Mouse (Mus musculus): ENCODE measurements around the gene Gm609. TPM values are rescaled to one million over a fixed set of nuclear protein-coding genes. Genes with fewer than 3 reads are reported as not detected.
A peak's percentile ranks its signal among the peaks of the same experiment; 100 is the strongest.
"Not testable (repeated sequence)": the region's sequence is repeated elsewhere in the genome, so short reads cannot be mapped to it uniquely, and the experiment has no call there.

The Gm609 gene
- polyA plus RNA-seq, 1 experiment from 2014 or later = not detected

DNA sequence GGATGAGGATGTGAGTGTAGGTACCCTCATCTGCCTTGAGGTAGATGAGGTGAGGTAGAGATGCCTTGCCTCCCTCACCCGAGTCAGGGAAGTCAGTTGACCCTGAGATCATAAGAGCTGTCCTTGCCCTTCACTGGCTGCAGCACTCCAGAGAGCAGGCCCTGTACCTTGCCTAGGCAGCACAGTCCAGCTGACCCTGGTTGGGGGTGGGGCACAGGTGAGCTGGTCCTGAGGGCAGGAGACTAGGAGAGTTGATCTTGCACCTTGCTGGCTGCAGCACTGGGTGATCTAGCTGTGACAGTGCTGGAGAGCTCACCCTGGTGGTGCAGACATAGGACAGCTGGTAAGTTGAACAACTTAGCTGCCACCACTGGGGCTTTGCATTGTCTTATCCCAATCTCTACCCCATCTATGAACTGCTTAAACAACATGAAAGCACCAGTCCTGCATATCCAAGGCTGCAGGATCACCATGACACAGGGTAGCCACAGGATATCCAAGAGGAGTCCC lies 55.5 kb downstream of the Gm609 start:
- no peak; the same call in 1 of the 2 replicates for ATAC-seq
- Histone ChIP-seq H3K27ac (ENCODE audit: low read length) (no peak overlapping the region), H3K4me3 (ENCODE audit: low read depth, low read length) (no peak overlapping the region), H3K4me2 (ENCODE audit: low read length) (no peak overlapping the region), H3K4me1 (ENCODE audit: control insufficient read depth, insufficient read depth, low read length) (no peaks in the 10 kb centered on the region), H3K9me3 (replicated peaks; ENCODE audit: control insufficient read depth, low read length, poor library complexity, severe bottlenecking) (no peaks in the 10 kb centered on the region), H3K36me3 (ENCODE audit: control insufficient read depth, insufficient read depth, low read length) (no peaks in the 10 kb centered on the region), H3K27me3 (ENCODE audit: control insufficient read depth, insufficient read depth, low read depth, low read length) (no peaks in the 10 kb centered on the region), H3K9ac (ENCODE audit: low read depth, low read length) (no peak overlapping the region)
- 94% methylated on average over 1 of the region's 1 CpGs for WGBS

DNA sequence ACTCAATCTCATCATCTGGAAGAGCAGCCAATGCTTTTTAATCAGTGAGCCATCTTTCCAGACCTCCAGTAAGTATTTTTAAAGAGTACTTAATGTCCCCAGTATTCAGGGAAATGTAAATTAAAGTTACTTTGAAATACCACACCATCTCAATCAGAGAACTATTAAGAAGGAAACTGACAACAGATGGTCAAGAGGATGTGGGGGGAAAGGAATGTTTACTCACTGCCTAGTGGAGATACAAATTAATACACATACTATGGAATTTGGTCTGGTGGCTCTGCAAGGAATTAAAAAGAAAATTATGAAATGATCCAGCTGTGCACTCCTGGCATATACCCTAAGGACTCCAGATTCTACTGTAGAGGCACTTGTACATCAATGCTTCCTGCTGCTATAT lies 57.2 kb downstream of the Gm609 start:
- Histone ChIP-seq H3K4me2 (ENCODE audit: low read length) (no peak overlapping the region), H3K9ac (ENCODE audit: low read depth, low read length) (no peak overlapping the region)

DNA sequence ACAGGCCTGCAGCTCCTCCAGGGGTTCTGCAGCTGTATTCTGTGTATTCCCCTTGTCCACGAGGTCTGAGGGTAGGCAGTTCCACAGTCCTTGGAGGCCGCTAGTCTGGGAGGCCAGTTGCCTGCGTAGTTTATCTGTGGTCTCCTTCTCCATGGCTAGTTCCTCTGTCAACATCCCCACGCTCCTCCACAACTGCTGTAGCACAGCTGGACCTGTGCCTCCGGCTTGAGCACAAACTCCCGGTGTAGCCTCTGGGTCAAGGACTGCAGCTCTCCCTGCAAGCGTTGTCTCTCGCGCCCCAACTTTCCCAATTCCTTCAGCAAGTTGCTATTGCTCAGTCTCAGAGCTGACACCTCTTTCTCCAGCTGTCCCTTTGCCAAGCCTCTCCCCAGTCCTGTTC lies 65.1 kb downstream of the Gm609 start:
- H3K9ac ChIP-seq (ENCODE audit: low read depth, low read length) = no peak overlapping the region
- H3K9me3 ChIP-seq (replicated peaks; ENCODE audit: control insufficient read depth, low read length, poor library complexity, severe bottlenecking) = no peaks in the 10 kb centered on the region
- no peak overlapping the region for H3K4me3 ChIP-seq (ENCODE audit: low read depth, low read length)
- 92% methylated on average over 9 of the region's 9 CpGs for WGBS
- H3K27me3 ChIP-seq (ENCODE audit: control insufficient read depth, insufficient read depth, low read depth, low read length) = no peaks in the 10 kb centered on the region
- no peak overlapping the region for H3K4me2 ChIP-seq (ENCODE audit: low read length)
- no peaks in the 10 kb centered on the region for H3K4me1 ChIP-seq (ENCODE audit: control insufficient read depth, insufficient read depth, low read length)
- no peak for ATAC-seq
- no peaks in the 10 kb centered on the region for H3K36me3 ChIP-seq (ENCODE audit: control insufficient read depth, insufficient read depth, low read length)
- H3K27ac ChIP-seq (ENCODE audit: low read length) = no peak overlapping the region

More for the DNA sequence above, 57.2 kb downstream of the Gm609 start:
- Histone ChIP-seq H3K36me3 (ENCODE audit: control insufficient read depth, insufficient read depth, low read length) (no peaks in the 10 kb centered on the region), H3K9me3 (replicated peaks; ENCODE audit: control insufficient read depth, low read length, poor library complexity, severe bottlenecking) (no peaks in the 10 kb centered on the region), H3K4me1 (ENCODE audit: control insufficient read depth, insufficient read depth, low read length) (no peaks in the 10 kb centered on the region), H3K4me3 (ENCODE audit: low read depth, low read length) (no peak overlapping the region), H3K27ac (ENCODE audit: low read length) (no peak overlapping the region), H3K27me3 (ENCODE audit: control insufficient read depth, insufficient read depth, low read depth, low read length) (no peaks in the 10 kb centered on the region)
- no peak for ATAC-seq

DNA sequence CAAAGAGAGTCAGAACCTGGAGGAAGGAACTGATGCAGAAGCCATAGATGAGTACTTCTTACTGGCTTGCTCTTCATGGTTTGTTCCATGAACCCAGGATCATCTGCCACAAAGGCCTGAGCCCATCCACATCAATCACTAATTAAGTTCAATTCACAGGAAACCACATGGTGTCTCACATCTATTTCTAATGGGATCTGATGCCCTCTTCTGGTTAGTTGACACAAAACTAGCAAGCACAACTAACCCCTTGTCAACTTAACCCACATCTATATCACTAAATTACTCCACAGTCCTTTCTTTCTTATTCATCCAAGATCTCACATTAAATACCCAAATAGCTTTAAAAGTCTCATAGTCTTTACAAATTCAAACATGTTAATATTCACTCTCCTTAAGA lies 79.3 kb downstream of the Gm609 start:
- Histone ChIP-seq H3K27ac (ENCODE audit: low read length) (no peak overlapping the region), H3K4me1 (ENCODE audit: control insufficient read depth, insufficient read depth, low read length) (0 out of 2 replicates have a peak, but pooled peaks cover 2% of the 10 kb centered on the region), H3K9ac (ENCODE audit: low read depth, low read length) (no peak overlapping the region), H3K36me3 (ENCODE audit: control insufficient read depth, insufficient read depth, low read length) (no peaks in the 10 kb centered on the region), H3K4me3 (ENCODE audit: low read depth, low read length) (no peak overlapping the region), H3K27me3 (ENCODE audit: control insufficient read depth, insufficient read depth, low read depth, low read length) (no peaks in the 10 kb centered on the region), H3K9me3 (replicated peaks; ENCODE audit: control insufficient read depth, low read length, poor library complexity, severe bottlenecking) (no peaks in the 10 kb centered on the region), H3K4me2 (ENCODE audit: low read length) (no peak overlapping the region)
- ATAC-seq = no peak

DNA sequence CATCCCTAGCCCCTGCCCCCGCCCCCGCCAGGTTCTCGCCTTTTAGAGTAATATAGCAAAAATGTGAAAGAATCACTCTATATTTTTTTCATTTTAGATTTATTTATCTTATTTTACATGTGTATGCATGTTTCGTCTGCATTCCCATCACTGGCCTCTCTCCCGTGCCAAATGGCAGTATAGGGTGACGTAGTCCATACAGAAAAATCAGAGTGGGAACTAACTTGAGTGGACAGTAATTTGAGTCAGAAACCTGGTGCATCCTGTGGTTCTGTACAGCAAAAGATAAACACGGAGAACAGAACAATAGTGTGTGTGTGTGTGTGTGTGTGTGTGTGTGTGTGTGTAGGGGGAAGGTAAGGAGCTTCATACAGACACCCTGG lies 83.7 kb downstream of the Gm609 start:
- H3K4me3 ChIP-seq (ENCODE audit: low read depth, low read length) = peak overlapping the region; percentile 83
- ATAC-seq = peak; percentile 76
- H3K27ac ChIP-seq (ENCODE audit: low read length) = peak overlapping the region; percentile 99
- not testable (repeated sequence) for H3K9me3 ChIP-seq (replicated peaks; ENCODE audit: control insufficient read depth, low read length, poor library complexity, severe bottlenecking); H3K36me3 ChIP-seq (ENCODE audit: control insufficient read depth, insufficient read depth, low read length); H3K27me3 ChIP-seq (ENCODE audit: control insufficient read depth, insufficient read depth, low read depth, low read length)
- H3K4me2 ChIP-seq (ENCODE audit: low read length) = peak overlapping the region; percentile 65
- H3K4me1 ChIP-seq (ENCODE audit: control insufficient read depth, insufficient read depth, low read length) = peaks cover 22% of the 10 kb centered on the region
- peak overlapping the region; percentile 96; the same call in 1 of the 2 replicates for H3K9ac ChIP-seq (ENCODE audit: low read depth, low read length)
- WGBS = 23% methylated on average over 7 of the region's 7 CpGs

DNA sequence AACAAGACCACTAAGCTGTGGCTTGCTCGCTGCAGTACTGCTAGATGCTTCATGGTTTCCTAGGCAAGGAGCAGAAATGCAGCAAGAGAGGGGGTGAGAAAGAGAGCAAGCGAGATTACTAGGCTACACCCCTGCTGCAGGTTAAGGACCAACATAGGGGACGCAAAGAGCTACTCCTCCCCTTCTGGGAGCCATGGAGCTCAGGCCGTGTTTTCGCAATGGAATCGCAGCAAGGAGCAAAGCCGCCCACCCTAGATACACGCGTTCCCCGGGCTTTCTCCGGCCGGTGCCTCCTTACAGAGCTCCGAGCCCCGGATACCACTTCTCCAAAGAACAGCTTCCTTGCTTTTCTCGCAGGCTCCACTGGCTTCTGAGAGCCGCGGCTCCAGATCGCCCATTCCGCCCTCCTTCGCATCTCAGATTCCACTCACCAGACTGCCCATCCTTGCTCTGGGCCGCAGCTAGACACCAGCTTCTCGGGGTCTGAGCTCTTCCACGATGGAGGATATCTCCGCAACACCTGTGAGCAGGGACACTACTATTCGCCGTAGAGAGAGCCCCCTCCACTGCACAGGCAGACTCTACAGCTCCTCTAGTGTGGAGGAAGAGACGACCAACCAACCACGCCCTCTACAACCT lies 84.2 kb downstream of the Gm609 start, which contains the start of gene Cd200:
TSS of gene Cd200 (minus strand) at position 629 of the 639 bp plus-strand sequence.
- Histone ChIP-seq H3K4me1 (ENCODE audit: control insufficient read depth, insufficient read depth, low read length) (peaks cover 22% of the 10 kb centered on the region), H3K4me3 (ENCODE audit: low read depth, low read length) (peak within 1 kb of the TSS; percentile 83), H3K27ac (ENCODE audit: low read length) (peak within 1 kb of the TSS; percentile 99), H3K27me3 (ENCODE audit: control insufficient read depth, insufficient read depth, low read depth, low read length) (no peaks in the 10 kb centered on the region), H3K36me3 (ENCODE audit: control insufficient read depth, insufficient read depth, low read length) (no peaks in the 10 kb centered on the region), H3K4me2 (ENCODE audit: low read length) (peak within 1 kb of the TSS; percentile 65), H3K9me3 (replicated peaks; ENCODE audit: control insufficient read depth, low read length, poor library complexity, severe bottlenecking) (no peaks in the 10 kb centered on the region), H3K9ac (ENCODE audit: low read depth, low read length) (peak within 1 kb of the TSS; percentile 96)
- ATAC-seq = peak; percentile 98
- under 1% methylated on average over 28 of the region's 28 CpGs for WGBS

DNA sequence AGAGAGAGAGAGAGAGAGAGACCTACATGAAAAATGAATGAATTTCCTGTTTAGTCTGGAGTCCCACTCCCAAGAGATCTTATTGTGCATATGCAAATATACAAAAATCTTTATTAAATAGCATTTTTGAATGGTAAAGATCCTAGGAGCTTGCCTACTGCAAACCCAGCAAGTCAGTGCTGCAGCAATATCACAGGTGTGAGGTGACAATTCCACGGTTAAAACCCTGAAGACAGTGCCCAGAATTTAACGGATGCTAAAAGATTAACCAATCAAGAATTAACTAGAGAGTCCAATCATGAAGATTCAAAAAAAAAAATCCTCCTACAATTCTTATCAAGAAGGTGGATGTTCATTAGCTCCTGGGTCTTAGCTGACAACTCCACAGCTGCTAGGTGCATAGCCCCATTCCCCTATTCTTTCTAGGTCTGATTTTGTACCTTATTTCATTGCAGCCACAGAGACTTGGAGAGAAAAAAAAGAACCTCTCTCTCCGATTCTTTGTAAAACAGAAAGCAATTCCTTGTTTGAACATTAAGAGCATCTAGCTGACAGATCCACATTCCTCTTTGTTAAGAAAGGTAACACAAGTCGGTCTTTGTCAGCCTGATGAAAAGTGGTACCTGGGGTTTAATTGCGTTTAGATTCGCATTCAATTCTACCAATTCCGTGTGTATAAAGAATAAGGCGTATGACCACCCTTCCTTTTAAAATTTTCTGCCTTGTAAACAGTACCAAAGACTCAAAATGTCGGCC lies 84.9 kb downstream of the Gm609 start:
- WGBS = 12% methylated on average over 9 of the region's 9 CpGs
- no peaks in the 10 kb centered on the region for H3K9me3 ChIP-seq (replicated peaks; ENCODE audit: control insufficient read depth, low read length, poor library complexity, severe bottlenecking)
- peaks cover 22% of the 10 kb centered on the region for H3K4me1 ChIP-seq (ENCODE audit: control insufficient read depth, insufficient read depth, low read length)
- H3K4me3 ChIP-seq (ENCODE audit: low read depth, low read length) = peak overlapping the region; percentile 83
- H3K27ac ChIP-seq (ENCODE audit: low read length) = peak overlapping the region; percentile 99
- peak overlapping the region; percentile 96 for H3K9ac ChIP-seq (ENCODE audit: low read depth, low read length)
- ATAC-seq = 0 out of 2 replicates have a peak, but pooled peaks have one; percentile 1
- no peaks in the 10 kb centered on the region for H3K27me3 ChIP-seq (ENCODE audit: control insufficient read depth, insufficient read depth, low read depth, low read length)
- H3K36me3 ChIP-seq (ENCODE audit: control insufficient read depth, insufficient read depth, low read length) = 0 out of 2 replicates have a peak, but pooled peaks cover 1% of the 10 kb centered on the region
- H3K4me2 ChIP-seq (ENCODE audit: low read length) = peak overlapping the region; percentile 65

DNA sequence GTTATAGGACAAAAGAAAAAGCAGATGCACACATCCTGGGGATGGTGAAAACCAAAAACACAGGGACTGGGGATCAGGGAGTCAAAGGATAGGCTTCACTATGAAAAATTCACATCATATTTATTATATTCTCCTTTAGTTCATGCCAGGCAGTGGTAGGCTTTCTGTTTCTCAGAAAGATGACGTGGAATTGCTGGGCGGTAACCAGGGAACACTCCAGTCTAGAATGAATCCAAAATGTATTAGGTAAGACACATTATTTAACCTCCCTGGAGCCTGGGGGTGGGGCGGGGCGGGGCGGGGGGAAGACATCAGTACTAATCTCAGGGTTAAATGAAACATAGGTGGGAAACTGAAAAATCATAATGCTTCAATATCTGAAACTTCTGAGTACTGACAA lies 85.7 kb downstream of the Gm609 start:
- H3K9ac ChIP-seq (ENCODE audit: low read depth, low read length) = peak overlapping the region; percentile 96
- H3K36me3 ChIP-seq (ENCODE audit: control insufficient read depth, insufficient read depth, low read length) = 0 out of 2 replicates have a peak, but pooled peaks cover 3% of the 10 kb centered on the region
- peak overlapping the region; percentile 65 for H3K4me2 ChIP-seq (ENCODE audit: low read length)
- H3K27me3 ChIP-seq (ENCODE audit: control insufficient read depth, insufficient read depth, low read depth, low read length) = no peaks in the 10 kb centered on the region
- H3K27ac ChIP-seq (ENCODE audit: low read length) = peak overlapping the region; percentile 99
- ATAC-seq = no peak
- H3K9me3 ChIP-seq (replicated peaks; ENCODE audit: control insufficient read depth, low read length, poor library complexity, severe bottlenecking) = no peaks in the 10 kb centered on the region
- 65% methylated on average over 5 of the region's 5 CpGs for WGBS
- peak overlapping the region; percentile 83 for H3K4me3 ChIP-seq (ENCODE audit: low read depth, low read length)
- H3K4me1 ChIP-seq (ENCODE audit: control insufficient read depth, insufficient read depth, low read length) = peaks cover 22% of the 10 kb centered on the region

DNA sequence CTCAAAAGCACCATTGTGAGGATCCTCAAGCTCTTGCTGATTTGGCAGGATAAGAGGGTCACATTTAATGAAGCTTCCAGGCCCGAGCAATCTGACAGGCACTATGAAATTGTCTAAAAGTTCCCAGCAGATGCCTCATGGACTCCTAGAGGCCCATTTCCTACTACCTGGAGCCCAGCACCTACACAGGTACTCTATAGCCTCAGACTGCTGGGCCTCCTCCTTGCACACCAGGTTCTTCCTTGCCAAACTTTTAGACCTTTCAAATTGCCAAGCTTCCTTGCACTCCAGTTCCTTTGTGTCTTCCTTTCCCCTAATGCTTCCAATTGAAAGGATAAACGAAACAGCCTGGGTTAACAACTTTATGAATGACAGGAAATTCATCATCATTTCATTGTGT lies 89.8 kb downstream of the Gm609 start:
- Histone ChIP-seq H3K4me3 (ENCODE audit: low read depth, low read length) (no peak overlapping the region), H3K27ac (ENCODE audit: low read length) (no peak overlapping the region), H3K9me3 (replicated peaks; ENCODE audit: control insufficient read depth, low read length, poor library complexity, severe bottlenecking) (no peaks in the 10 kb centered on the region), H3K27me3 (ENCODE audit: control insufficient read depth, insufficient read depth, low read depth, low read length) (no peaks in the 10 kb centered on the region), H3K4me1 (ENCODE audit: control insufficient read depth, insufficient read depth, low read length) (peaks cover 27% of the 10 kb centered on the region), H3K36me3 (ENCODE audit: control insufficient read depth, insufficient read depth, low read length) (peaks cover 7% of the 10 kb centered on the region; the same call in 1 of the 2 replicates), H3K4me2 (ENCODE audit: low read length) (no peak overlapping the region), H3K9ac (ENCODE audit: low read depth, low read length) (no peak overlapping the region)
- no peak for ATAC-seq
- WGBS = 78% methylated on average over 2 of the region's 2 CpGs

All from midbrain, embryonic 16.5 days (tissue).